21 mouse cellular contexts compared by ENCODE assay signal in genomic region chrX:144098200-144098599, GRCm38 (mm10). TPM values are rescaled to one million over a fixed set of nuclear protein-coding genes. Genes with fewer than 3 reads are reported as not detected.
"Had no signal": no experiment of that assay in that cellular context is flagged by ENCODE, and none has a peak within 500 bp of the region (broad histone marks: within the 10 kb centered on the region; RNA-seq: fewer than 3 reads in every experiment).

No protein-coding gene starts in this region.

- DNase-seq: kidney, adult 11 months; kidney, adult 9 months; kidney, postnatal 14 days; kidney, postnatal 4 days; left cerebral cortex, postnatal 4 days; liver, embryonic 13.5 days; lung, adult 2 months; lung, postnatal 36 days; right cerebral cortex, postnatal 14 days; right cerebral cortex, postnatal 4 days; spleen, adult 18-20 months; thymus, adult 18-20 months; thymus, postnatal 36 days had no signal

- H3K4me3 ChIP-seq: intestine, embryonic 15.5 days; limb, embryonic 13.5 days; liver, embryonic 13.5 days; megakaryocyte, embryonic 14.5 days; midbrain, embryonic 10.5 days; midbrain, embryonic 13.5 days had no signal

- H3K4me2 ChIP-seq: intestine, embryonic 15.5 days; limb, embryonic 13.5 days; liver, embryonic 13.5 days; midbrain, embryonic 13.5 days had no signal

- ATAC-seq: intestine, embryonic 15.5 days; lung, postnatal 0 days; midbrain, embryonic 13.5 days; midbrain, embryonic 16.5 days had no signal

- H3K27ac ChIP-seq: intestine, embryonic 15.5 days; limb, embryonic 13.5 days; liver, embryonic 13.5 days; midbrain, embryonic 10.5 days; midbrain, embryonic 13.5 days had no signal

- H3K9me3 ChIP-seq: intestine, embryonic 15.5 days; limb, embryonic 13.5 days; liver, embryonic 13.5 days; megakaryocyte, embryonic 14.5 days; midbrain, embryonic 10.5 days; midbrain, embryonic 13.5 days had no signal

- H3K4me1 ChIP-seq: intestine, embryonic 15.5 days; limb, embryonic 13.5 days; liver, embryonic 13.5 days; megakaryocyte, embryonic 14.5 days; midbrain, embryonic 10.5 days; midbrain, embryonic 13.5 days had no signal

- H3K27me3 ChIP-seq: intestine, embryonic 15.5 days; limb, embryonic 13.5 days; liver, embryonic 13.5 days; midbrain, embryonic 13.5 days had no signal

- H3K36me3 ChIP-seq: intestine, embryonic 15.5 days; limb, embryonic 13.5 days; liver, embryonic 13.5 days; midbrain, embryonic 10.5 days; midbrain, embryonic 13.5 days had no signal

- H3K9ac ChIP-seq: intestine, embryonic 15.5 days; limb, embryonic 13.5 days; liver, embryonic 13.5 days; midbrain, embryonic 13.5 days had no signal

RNA-seq across cellular contexts. Expression of gene A730046J19Rik, which starts 55.3 kb away (rescaled TPM):
- polyA plus RNA-seq: liver, adult 2 months had no signal
